Mouse (Mus musculus) MEL (cell line): ENCODE results near the gene Shf.

Experiments
- CTCF ChIP-seq, 3 experiments: IDR thresholded peaks in 2 of 3; conservative IDR thresholded peaks in 1 of 3; 2 replicates each; pipeline ENCODE4 v1.5.1; 2011 to 2012; ENCODE audit warnings: low read length in 3 of 3, low read depth in 2 of 3, mild to moderate bottlenecking in 2 of 3, improper control_type of control experiment in 1 of 3, inconsistent platforms in 1 of 3, mixed read lengths in 1 of 3, moderate library complexity in 1 of 3; ENCODE audit not compliant: control insufficient read depth in 1 of 3, insufficient read depth in 1 of 3, poor library complexity in 1 of 3, severe bottlenecking in 1 of 3
- EP300 ChIP-seq, 2 experiments: IDR thresholded peaks; 2 replicates each; pipeline ENCODE4 v1.6.1; 2011; ENCODE audit warnings: improper control_type of control experiment in 2 of 2, low read length in 2 of 2, low read depth in 1 of 2, mild to moderate bottlenecking in 1 of 2
- MAFK ChIP-seq: IDR thresholded peaks from 2 replicates; pipeline ENCODE4 v1.6.1; 2011; ENCODE audit warnings: low read depth, mild to moderate bottlenecking, low read length, improper control_type of control experiment, borderline replicate concordance
- USF2 ChIP-seq, 2 experiments: IDR thresholded peaks; 2 replicates each; pipeline ENCODE4 v1.6.1; 2011 to 2012; ENCODE audit warnings: improper control_type of control experiment in 2 of 2, low read length in 2 of 2, borderline replicate concordance in 1 of 2, inconsistent platforms in 1 of 2, low read depth in 1 of 2, mild to moderate bottlenecking in 1 of 2; ENCODE audit not compliant: insufficient read depth in 1 of 2

DNA sequence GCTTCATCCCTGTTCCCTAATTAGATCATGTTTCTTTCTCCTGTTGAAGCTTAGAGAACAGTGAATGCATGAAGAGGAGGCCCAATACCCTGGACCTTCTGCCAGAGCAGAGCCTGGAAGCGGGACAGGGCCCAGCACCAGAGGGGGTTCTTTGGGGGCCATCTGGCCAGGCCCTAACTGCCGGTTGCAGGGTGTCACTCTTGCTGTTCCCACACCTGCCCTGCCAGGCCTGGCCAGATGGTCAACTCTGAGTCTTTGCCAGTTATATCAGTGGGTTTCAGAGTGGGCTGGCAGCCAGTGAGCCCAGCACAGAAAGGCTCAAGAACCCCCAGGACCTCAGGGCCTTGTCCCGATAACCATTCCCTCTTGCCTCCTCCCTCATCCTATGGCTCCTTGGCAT lies 2.9 kb downstream of the Shf start:
- TF ChIP-seq USF2 (IDR thresholded peaks at IDR 0.05; ENCODE audit: borderline replicate concordance in 1 of 2, insufficient read depth in 1 of 2, low read depth in 1 of 2, low read length in 2 of 2) (no peak), MAFK (no peak), EP300 (IDR thresholded peaks at IDR 0.05; ENCODE audit: low read depth in 1 of 2, low read length in 2 of 2) (no peak), CTCF (IDR thresholded peaks at IDR 0.05 in 2 of 3, conservative IDR thresholded peaks at IDR 0.05 in 1 of 3; ENCODE audit: control insufficient read depth in 1 of 3, insufficient read depth in 1 of 3, low read depth in 2 of 3, low read length in 3 of 3, poor library complexity in 1 of 3, severe bottlenecking in 1 of 3) (no peak)
